Mouse (Mus musculus) neural tube, embryonic 13.5 days (tissue): ENCODE results near the gene Platr17. TPM values are rescaled to one million over a fixed set of nuclear protein-coding genes. Genes with fewer than 3 reads are reported as not detected.
"Not testable (repeated sequence)": the region's sequence is repeated elsewhere in the genome, so short reads cannot be mapped to it uniquely, and the experiment has no call there.

Experiments used
- ATAC-seq: fragments of 200-750 bp; cut with Nextera tagmentation; 2 replicates; pipeline ENCODE4 v1.8.0; 2017; ENCODE audit warnings: low read depth, mild to moderate bottlenecking, moderate TSS enrichment, moderate library complexity
- H3K27ac ChIP-seq: fragments of 300-500 bp; sonication (generic); replicated peaks from 2 replicates; pipeline ENCODE4 v1.5.1; 2015; ENCODE audit warnings: moderate library complexity, mild to moderate bottlenecking, inconsistent platforms
- H3K27me3 ChIP-seq: fragments of 300-500 bp; sonication (generic); 2 replicates; pipeline ENCODE4 v1.6.1; 2015; ENCODE audit warnings: mild to moderate bottlenecking, inconsistent platforms
- H3K36me3 ChIP-seq: fragments of 300-500 bp; sonication (generic); 2 replicates; pipeline ENCODE4 v1.6.1; 2015; ENCODE audit warnings: mild to moderate bottlenecking, inconsistent platforms
- H3K4me1 ChIP-seq: fragments of 300-500 bp; sonication (generic); replicated peaks from 2 replicates; pipeline ENCODE4 v1.6.1; 2015; ENCODE audit warnings: inconsistent platforms
- H3K4me2 ChIP-seq: fragments of 300-500 bp; sonication (generic); 2 replicates; pipeline ENCODE4 v1.6.1; 2015; ENCODE audit warnings: inconsistent platforms, mild to moderate bottlenecking, moderate library complexity
- H3K4me3 ChIP-seq: fragments of 300-500 bp; sonication (generic); 2 replicates; pipeline ENCODE4 v1.5.1; 2015; ENCODE audit warnings: mild to moderate bottlenecking, inconsistent platforms
- H3K9ac ChIP-seq: fragments of 300-500 bp; sonication (generic); 2 replicates; pipeline ENCODE4 v1.6.1; 2015; ENCODE audit warnings: moderate library complexity, mild to moderate bottlenecking, inconsistent platforms
- H3K9me3 ChIP-seq: fragments of 300-500 bp; sonication (generic); 2 replicates; pipeline ENCODE4 v1.6.1; 2016; ENCODE audit warnings: inconsistent platforms
- WGBS: fragments of 180-500 bp; shearing (Covaris S2); methylation state at CpG from one replicate; pipeline ENCODE4 v1.1.7; 2015; 5-methylcytosine and 5-hydroxymethylcytosine counted together
- polyA plus RNA-seq: library from polyadenylated mRNA; unstranded; fragments of >200 nt; fragmentation: Nextera tagmentation; extraction: Ambion mirVana; gene quantifications from 2 replicates; pipeline ENCODE4 v1.2.1, GENCODE M21; 2015

Gene Platr17
- polyA plus RNA-seq, 1 experiment from 2014 or later, result 0.43 TPM

DNA sequence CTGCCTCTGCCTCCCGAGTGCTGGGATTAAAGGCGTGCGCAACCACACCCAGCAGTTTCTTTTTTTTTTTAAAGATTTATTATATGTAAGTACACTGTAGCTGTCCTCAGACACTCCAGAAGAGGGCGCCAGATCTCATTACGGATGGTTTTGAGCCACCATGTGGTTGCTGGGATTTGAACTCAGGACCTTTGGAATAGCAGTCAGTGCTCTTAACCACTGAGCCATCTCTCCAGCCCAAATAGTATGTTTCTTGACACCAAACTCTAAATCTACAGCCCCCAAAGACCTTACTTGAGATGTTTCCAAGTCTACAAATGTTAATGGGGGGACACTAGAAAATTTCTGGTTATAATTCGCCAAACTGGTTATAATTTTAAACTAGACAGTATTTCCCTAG, 13.0 kb upstream of the Platr17 start:
- H3K4me2 ChIP-seq, H3K27me3 ChIP-seq, ATAC-seq, H3K36me3 ChIP-seq, H3K4me3 ChIP-seq, H3K9me3 ChIP-seq, H3K27ac ChIP-seq, H3K9ac ChIP-seq: not testable (repeated sequence)
- peaks cover 14% of the 10 kb centered on the region for H3K4me1 ChIP-seq
- 77% methylated on average over 6 of the region's 6 CpGs for WGBS

DNA sequence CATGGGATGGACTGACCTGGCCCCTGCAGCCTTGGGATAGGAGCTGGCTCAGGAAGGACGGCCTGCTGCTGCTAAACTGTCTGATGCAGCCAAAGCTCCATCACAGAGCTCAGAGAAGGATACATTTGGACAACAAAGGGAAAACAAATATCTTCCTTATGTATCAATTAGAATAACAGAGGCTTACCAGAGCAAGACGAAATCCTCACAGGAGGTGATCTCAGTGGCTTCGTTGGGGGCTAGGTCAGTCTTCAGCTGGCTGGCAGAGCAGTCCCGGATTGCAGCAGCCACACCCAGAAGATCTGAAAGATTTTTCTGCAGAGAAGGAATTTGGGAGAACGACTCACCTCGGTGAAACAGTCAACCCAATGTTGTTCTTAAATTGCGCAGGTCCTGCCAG, 12.5 kb upstream of the Platr17 start:
- no peak overlapping the region for H3K4me2 ChIP-seq
- no peak overlapping the region for H3K4me3 ChIP-seq
- no peak overlapping the region for H3K27ac ChIP-seq
- H3K9me3 ChIP-seq, result no peaks in the 10 kb centered on the region
- H3K4me1 ChIP-seq, result peaks cover 14% of the 10 kb centered on the region
- no peak for ATAC-seq
- H3K36me3 ChIP-seq, result no peaks in the 10 kb centered on the region
- H3K9ac ChIP-seq, result no peak overlapping the region
- WGBS, result 24% methylated on average over 7 of the region's 7 CpGs
- no peaks in the 10 kb centered on the region for H3K27me3 ChIP-seq

DNA sequence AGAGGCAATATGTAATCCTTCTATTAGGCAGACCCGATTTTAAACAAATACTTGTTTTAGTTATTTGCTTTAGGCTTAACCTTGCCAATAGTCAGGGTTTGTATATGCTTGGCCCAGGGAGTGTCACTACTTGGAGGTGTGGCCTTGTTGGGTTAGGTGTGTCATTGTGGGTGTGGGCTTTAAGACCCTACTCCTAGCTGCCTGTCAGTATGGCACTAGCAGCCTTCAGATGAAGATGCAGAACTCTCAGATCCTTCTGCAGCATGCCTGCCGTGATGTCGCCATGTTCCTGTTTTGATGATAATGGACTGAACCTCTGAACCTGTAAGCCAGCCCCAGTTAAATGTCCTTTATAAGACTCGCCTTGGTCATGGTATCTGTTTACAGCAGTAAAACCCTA, 11.9 kb upstream of the Platr17 start:
- H3K27ac ChIP-seq, H3K4me2 ChIP-seq, H3K27me3 ChIP-seq, H3K4me3 ChIP-seq, H3K36me3 ChIP-seq, ATAC-seq, H3K9me3 ChIP-seq, H3K9ac ChIP-seq: not testable (repeated sequence)
- 76% methylated on average over 4 of the region's 4 CpGs for WGBS
- peaks cover 14% of the 10 kb centered on the region for H3K4me1 ChIP-seq

- H3K36me3 ChIP-seq, result no peaks in the 10 kb centered on the region
- no peak for ATAC-seq
- H3K4me3 ChIP-seq, result no peak overlapping the region
- no peaks in the 10 kb centered on the region for H3K9me3 ChIP-seq
- H3K27ac ChIP-seq, result no peak overlapping the region
- H3K9ac ChIP-seq, result no peak overlapping the region
- no peaks in the 10 kb centered on the region for H3K27me3 ChIP-seq
- H3K4me1 ChIP-seq, result no peaks in the 10 kb centered on the region
- 45% methylated on average over 6 of the region's 6 CpGs for WGBS
- H3K4me2 ChIP-seq, result no peak overlapping the region
Observed at GRCm38 (mm10) chr17:33897114-33897794, 7.7 kb upstream of the Platr17 start.

DNA sequence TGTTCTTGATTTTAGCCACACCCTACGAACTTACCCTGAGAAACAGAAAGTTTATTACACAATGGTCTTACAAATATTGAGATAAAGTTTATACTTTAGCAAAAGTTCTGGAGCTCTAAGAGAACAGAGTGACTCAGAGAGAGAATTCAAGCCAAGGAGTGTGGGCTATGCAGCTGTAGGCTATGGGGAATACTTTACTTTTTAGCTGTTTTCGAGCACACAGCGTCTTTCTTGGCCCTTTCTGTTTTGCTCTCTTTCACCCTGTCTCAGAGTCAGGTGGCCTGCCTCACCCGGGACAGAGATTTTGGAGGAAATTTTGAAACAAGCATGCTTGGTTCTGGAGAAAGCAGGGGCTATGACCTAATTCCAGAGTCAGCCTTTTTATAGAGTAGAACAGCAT, 6.7 kb upstream of the Platr17 start:
- H3K4me3 ChIP-seq, H3K4me1 ChIP-seq, H3K9me3 ChIP-seq, H3K27ac ChIP-seq, H3K4me2 ChIP-seq, H3K9ac ChIP-seq, H3K36me3 ChIP-seq, ATAC-seq, H3K27me3 ChIP-seq: not testable (repeated sequence)
- WGBS, result 85% methylated on average over 4 of the region's 4 CpGs

GRCm38 (mm10) chr17:33899642-33900041, 5.3 kb upstream of the Platr17 start:
- Histone ChIP-seq H3K4me2 (no peak overlapping the region), H3K4me1 (no peaks in the 10 kb centered on the region), H3K9me3 (no peaks in the 10 kb centered on the region), H3K9ac (no peak overlapping the region), H3K27me3 (no peaks in the 10 kb centered on the region), H3K27ac (no peak overlapping the region), H3K36me3 (no peaks in the 10 kb centered on the region), H3K4me3 (no peak overlapping the region)
- no peak for ATAC-seq
- WGBS, result 88% methylated on average over 4 of the region's 4 CpGs

- Histone ChIP-seq H3K4me3 (no peak overlapping the region), H3K9me3 (no peaks in the 10 kb centered on the region), H3K9ac (no peak overlapping the region), H3K27me3 (no peaks in the 10 kb centered on the region), H3K27ac (no peak overlapping the region), H3K4me2 (no peak overlapping the region), H3K4me1 (no peaks in the 10 kb centered on the region), H3K36me3 (no peaks in the 10 kb centered on the region)
- 70% methylated on average over 7 of the region's 7 CpGs for WGBS
- ATAC-seq, result no peak
Observed at GRCm38 (mm10) chr17:33900281-33900988, 4.5 kb upstream of the Platr17 start.

GRCm38 (mm10) chr17:33900989-33901314, 4.0 kb upstream of the Platr17 start:
- no peak for ATAC-seq
- WGBS, result 90% methylated on average over 4 of the region's 4 CpGs
- H3K4me3 ChIP-seq, result no peak overlapping the region
- H3K4me2 ChIP-seq, result no peak overlapping the region
- no peaks in the 10 kb centered on the region for H3K27me3 ChIP-seq
- no peaks in the 10 kb centered on the region for H3K36me3 ChIP-seq
- no peaks in the 10 kb centered on the region for H3K4me1 ChIP-seq
- H3K9me3 ChIP-seq, result no peaks in the 10 kb centered on the region
- no peak overlapping the region for H3K27ac ChIP-seq
- H3K9ac ChIP-seq, result no peak overlapping the region

DNA sequence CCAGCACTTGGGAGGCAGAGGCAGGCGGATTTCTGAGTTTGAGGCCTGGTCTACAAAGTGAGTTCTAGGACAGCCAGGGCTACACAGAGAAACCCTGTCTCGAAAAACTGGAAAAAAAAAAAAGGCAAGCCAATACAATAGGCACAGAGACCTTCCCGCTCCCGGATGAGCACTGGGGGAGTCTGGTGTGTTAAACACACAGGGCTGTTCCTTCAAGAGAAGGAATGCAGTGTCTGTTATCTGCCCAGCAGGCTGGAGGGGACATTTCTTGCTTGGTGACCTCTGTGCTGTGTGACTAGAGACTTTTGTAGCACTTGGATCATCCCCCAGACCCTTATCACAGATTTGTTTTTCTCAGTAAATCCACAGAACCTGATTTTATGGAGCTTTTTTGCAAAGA, 3.3 kb upstream of the Platr17 start:
- WGBS, result 52% methylated on average over 4 of the region's 4 CpGs
- Histone ChIP-seq H3K27me3 (no peaks in the 10 kb centered on the region), H3K9me3 (no peaks in the 10 kb centered on the region), H3K4me3 (no peak overlapping the region), H3K36me3 (no peaks in the 10 kb centered on the region), H3K4me2 (no peak overlapping the region), H3K4me1 (no peaks in the 10 kb centered on the region), H3K27ac (no peak overlapping the region), H3K9ac (peak overlapping the region; percentile 8; the same call in 1 of the 2 replicates)
- ATAC-seq, result no peak

GRCm38 (mm10) chr17:33902079-33902478, 2.9 kb upstream of the Platr17 start:
- no peak for ATAC-seq
- 44% methylated on average over 4 of the region's 4 CpGs for WGBS

DNA sequence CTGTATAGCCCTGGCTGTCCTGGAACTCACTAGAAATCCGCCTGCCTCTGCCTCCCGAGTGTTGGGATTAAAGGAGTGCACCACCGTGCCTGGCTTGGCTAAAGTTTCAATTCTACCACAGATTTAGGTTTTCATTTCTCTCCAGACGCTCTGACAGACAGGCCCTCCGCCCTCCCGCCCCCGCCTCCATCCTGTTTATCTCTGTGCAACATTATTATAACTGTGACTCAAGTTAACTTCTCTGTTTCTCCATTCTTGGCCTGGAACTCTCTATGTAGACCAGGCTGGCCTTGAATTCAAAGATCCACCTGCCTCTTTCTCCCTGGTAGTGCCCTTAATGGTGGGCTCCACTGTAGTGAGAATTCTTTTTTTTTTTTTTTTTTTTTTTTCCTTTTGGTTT, 2.4 kb upstream of the Platr17 start:
- Histone ChIP-seq H3K27me3 (no peaks in the 10 kb centered on the region), H3K9me3 (no peaks in the 10 kb centered on the region), H3K9ac (no peak overlapping the region), H3K4me1 (no peaks in the 10 kb centered on the region), H3K36me3 (no peaks in the 10 kb centered on the region), H3K27ac (no peak overlapping the region), H3K4me3 (no peak overlapping the region), H3K4me2 (no peak overlapping the region)
- 87% methylated on average over 7 of the region's 7 CpGs for WGBS
- ATAC-seq, result no peak

More at GRCm38 (mm10) chr17:33902079-33902478, 2.9 kb upstream of the Platr17 start:
- H3K36me3 ChIP-seq, result no peaks in the 10 kb centered on the region
- no peak overlapping the region for H3K4me3 ChIP-seq
- H3K9ac ChIP-seq, result peak overlapping the region; percentile 8; the same call in 1 of the 2 replicates
- H3K27ac ChIP-seq, result no peak overlapping the region
- no peaks in the 10 kb centered on the region for H3K9me3 ChIP-seq
- no peaks in the 10 kb centered on the region for H3K27me3 ChIP-seq
- H3K4me2 ChIP-seq, result no peak overlapping the region
- no peaks in the 10 kb centered on the region for H3K4me1 ChIP-seq

DNA sequence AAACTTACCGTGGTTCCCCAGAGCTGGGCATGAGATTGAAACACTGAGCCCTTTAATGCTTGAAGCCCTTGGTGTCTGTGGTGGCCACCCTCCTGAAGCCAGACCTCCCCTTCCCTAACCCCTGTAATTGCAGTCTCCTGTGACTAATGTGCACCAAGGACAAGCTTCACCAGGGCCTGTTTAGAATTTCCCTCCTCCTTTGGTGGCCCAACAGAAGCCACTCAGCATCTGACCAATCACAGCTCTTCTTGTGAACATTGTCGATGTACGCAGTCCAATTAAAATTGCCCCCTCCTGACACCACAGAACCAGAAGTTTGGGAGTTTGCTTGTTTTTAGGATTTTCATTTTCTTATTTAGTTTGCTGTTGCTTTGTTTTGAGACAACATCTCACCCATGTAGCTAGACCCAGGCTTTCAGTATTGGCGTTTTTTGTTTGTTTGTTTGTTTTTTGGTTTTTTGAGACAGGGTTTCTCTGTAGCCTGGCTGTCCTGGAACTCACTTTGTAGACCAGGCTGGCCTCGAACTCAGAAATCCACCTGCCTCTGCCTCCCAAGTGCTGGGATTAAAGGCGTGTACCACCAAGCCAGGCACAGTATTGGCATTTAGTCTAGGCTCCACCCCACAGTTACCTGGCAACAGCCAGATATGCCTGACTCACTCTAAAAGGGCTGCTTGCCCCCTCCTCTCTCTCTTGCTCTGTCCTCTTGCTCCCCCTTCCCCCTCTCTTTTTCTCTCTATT, 854 bp upstream of the Platr17 start:
- H3K36me3 ChIP-seq, H3K9me3 ChIP-seq, H3K9ac ChIP-seq, H3K4me1 ChIP-seq, ATAC-seq, H3K27ac ChIP-seq, H3K27me3 ChIP-seq, H3K4me2 ChIP-seq, H3K4me3 ChIP-seq: not testable (repeated sequence)
- 66% methylated on average over 6 of the region's 6 CpGs for WGBS
